Mouse (Mus musculus) heart, postnatal 0 days (tissue): ENCODE measurements around the gene Zfp978.

Experiments used
- CTCF ChIP-seq: IDR thresholded peaks from 2 replicates; pipeline ENCODE4 v1.5.1; 2016; ENCODE audit warnings: antibody characterized with exemption, control low read depth, low read depth
- EP300 ChIP-seq: IDR thresholded peaks from 2 replicates; pipeline ENCODE4 v1.6.1; 2016; ENCODE audit warnings: antibody characterized with exemption, low read depth

GRCm38 (mm10) chr4:147430651-147431050 is 69.5 kb downstream of the Zfp978 start:
- no peak; the same call in 1 of the 2 replicates for TF ChIP-seq CTCF
- TF ChIP-seq EP300: no peak
